Mouse (Mus musculus) midbrain, embryonic 14.5 days (tissue): ENCODE data around the gene Jazf1. TPM values are rescaled to one million over a fixed set of nuclear protein-coding genes. Genes with fewer than 3 reads are reported as not detected.

Experiments
- ATAC-seq: fragments of 200-750 bp; cut with Nextera tagmentation; 2 replicates; pipeline ENCODE4 v1.8.0; 2017; ENCODE audit warnings: moderate number of reproducible peaks, moderate library complexity; ENCODE audit not compliant: low FRiP score, low TSS enrichment
- DNase-seq: peaks from one replicate; pipeline ENCODE4 v3.0.0-alpha.2; 2015
- H3K27ac ChIP-seq: fragments of 300-500 bp; sonication (generic); replicated peaks from 2 replicates; pipeline ENCODE4 v1.5.1; 2014; ENCODE audit warnings: mild to moderate bottlenecking, low read depth, low read length, moderate library complexity
- H3K27me3 ChIP-seq: fragments of 300-500 bp; sonication (generic); 2 replicates; pipeline ENCODE4 v1.6.1; 2014; ENCODE audit warnings: low read length, control low read depth, mixed read lengths; ENCODE audit not compliant: control insufficient read depth, insufficient read depth
- H3K36me3 ChIP-seq: fragments of 300-500 bp; sonication (generic); 2 replicates; pipeline ENCODE4 v1.6.1; 2014; ENCODE audit warnings: low read length, control low read depth; ENCODE audit not compliant: control insufficient read depth, insufficient read depth
- H3K4me1 ChIP-seq: fragments of 300-500 bp; sonication (generic); 2 replicates; pipeline ENCODE4 v1.6.1; 2014; ENCODE audit warnings: mild to moderate bottlenecking, antibody characterized with exemption, low read length, control low read depth; ENCODE audit not compliant: control insufficient read depth, insufficient read depth
- H3K4me2 ChIP-seq: fragments of 300-500 bp; sonication (generic); 2 replicates; pipeline ENCODE4 v1.6.1; 2014; ENCODE audit warnings: mild to moderate bottlenecking, low read length, moderate library complexity
- H3K4me3 ChIP-seq: fragments of 300-500 bp; sonication (generic); replicated peaks from 2 replicates; pipeline ENCODE4 v1.5.1; 2014; ENCODE audit warnings: low read depth, low read length
- H3K9ac ChIP-seq: fragments of 300-500 bp; sonication (generic); replicated peaks from 2 replicates; pipeline ENCODE4 v1.6.1; 2014; ENCODE audit warnings: mild to moderate bottlenecking, low read length, moderate library complexity
- H3K9me3 ChIP-seq: fragments of 300-500 bp; sonication (generic); 2 replicates; pipeline ENCODE4 v1.6.1; 2016; ENCODE audit warnings: low read length, control low read depth, mixed read lengths; ENCODE audit not compliant: control insufficient read depth
- WGBS: fragments of 180-500 bp; shearing (Covaris S2); extraction: QIAGEN DNeasy Blood & Tissue Kit; methylation state at CpG from one replicate; pipeline ENCODE4 v1.1.7; 2014; 5-methylcytosine and 5-hydroxymethylcytosine counted together
- polyA plus RNA-seq: library from polyadenylated mRNA; unstranded; fragments of >200 nt; fragmentation: Nextera tagmentation; extraction: Ambion mirVana; gene quantifications from 2 replicates; pipeline ENCODE4 v1.2.1, GENCODE M21; 2014

Jazf1 gene
- polyA plus RNA-seq, 1 experiment from 2014 or later: 39.6 TPM

DNA sequence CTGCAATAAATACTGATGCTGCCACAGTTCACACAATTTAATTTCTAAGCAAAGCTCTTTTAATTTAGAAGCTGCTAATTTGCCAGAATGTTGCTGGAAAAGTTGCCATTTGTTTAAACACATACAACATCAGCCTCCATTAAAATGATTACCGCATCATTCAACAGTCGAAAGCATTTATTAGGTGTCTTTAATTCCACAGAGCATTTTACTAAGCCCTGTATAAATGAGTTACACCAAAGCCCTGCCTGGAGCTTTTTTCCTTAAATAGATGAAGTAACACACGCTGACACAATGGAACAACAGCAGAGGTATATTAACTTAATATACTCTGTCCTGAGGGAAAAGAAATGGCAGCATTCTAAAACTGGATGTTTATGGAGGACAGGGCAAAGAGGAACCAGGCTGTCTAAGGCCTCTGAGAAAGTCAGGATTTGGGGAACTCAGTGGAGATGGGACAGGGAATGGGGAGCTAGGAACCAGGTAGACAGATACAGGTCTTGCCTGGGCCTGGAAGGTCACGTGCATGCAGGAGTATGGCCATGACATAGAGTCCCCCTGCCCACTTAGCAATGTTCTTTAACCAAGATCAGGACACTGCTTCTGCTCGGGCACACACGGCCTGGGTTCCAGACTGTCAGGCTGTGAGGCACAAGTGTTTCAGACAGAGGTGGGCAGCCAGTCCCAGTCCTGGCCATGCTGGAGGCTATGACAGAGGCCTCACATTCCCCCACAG is 80.4 kb downstream of the Jazf1 start:
- Histone ChIP-seq H3K4me2 (no peak overlapping the region), H3K27ac (no peak overlapping the region), H3K9me3 (no peaks in the 10 kb centered on the region), H3K27me3 (no peaks in the 10 kb centered on the region), H3K36me3 (no peaks in the 10 kb centered on the region), H3K4me1 (no peaks in the 10 kb centered on the region), H3K9ac (no peak overlapping the region), H3K4me3 (no peak overlapping the region)
- ATAC-seq (no peak), DNase-seq (no peak)
- WGBS: 81% methylated on average over 6 of the region's 6 CpGs

GRCm38 (mm10) chr6:52987391-52987790 is 81.0 kb downstream of the Jazf1 start:
- Histone ChIP-seq H3K27ac (no peak overlapping the region), H3K4me1 (no peaks in the 10 kb centered on the region), H3K36me3 (no peaks in the 10 kb centered on the region), H3K27me3 (no peaks in the 10 kb centered on the region), H3K4me2 (no peak overlapping the region), H3K9me3 (no peaks in the 10 kb centered on the region), H3K9ac (no peak overlapping the region), H3K4me3 (no peak overlapping the region)
- DNase-seq: peak; percentile 76
- WGBS: 59% methylated on average over 4 of the region's 4 CpGs
- ATAC-seq: no peak

- Histone ChIP-seq H3K9me3 (no peaks in the 10 kb centered on the region), H3K4me1 (no peaks in the 10 kb centered on the region), H3K9ac (no peak overlapping the region), H3K4me2 (no peak overlapping the region), H3K36me3 (no peaks in the 10 kb centered on the region), H3K4me3 (no peak overlapping the region), H3K27me3 (no peaks in the 10 kb centered on the region), H3K27ac (no peak overlapping the region)
- no peak for DNase-seq
- ATAC-seq: no peak
- WGBS: 88% methylated on average over 6 of the region's 6 CpGs
Observed at GRCm38 (mm10) chr6:52982175-52982574, 86.3 kb downstream of the Jazf1 start.

GRCm38 (mm10) chr6:52979503-52979902 is 88.9 kb downstream of the Jazf1 start:
- H3K9ac ChIP-seq: no peak overlapping the region
- H3K27ac ChIP-seq: no peak overlapping the region
- H3K4me3 ChIP-seq: no peak overlapping the region
- ATAC-seq: no peak
- H3K36me3 ChIP-seq: no peaks in the 10 kb centered on the region
- no peaks in the 10 kb centered on the region for H3K4me1 ChIP-seq
- H3K27me3 ChIP-seq: no peaks in the 10 kb centered on the region
- WGBS: 95% methylated on average over 6 of the region's 6 CpGs
- DNase-seq: no peak
- no peak overlapping the region for H3K4me2 ChIP-seq
- no peaks in the 10 kb centered on the region for H3K9me3 ChIP-seq

DNA sequence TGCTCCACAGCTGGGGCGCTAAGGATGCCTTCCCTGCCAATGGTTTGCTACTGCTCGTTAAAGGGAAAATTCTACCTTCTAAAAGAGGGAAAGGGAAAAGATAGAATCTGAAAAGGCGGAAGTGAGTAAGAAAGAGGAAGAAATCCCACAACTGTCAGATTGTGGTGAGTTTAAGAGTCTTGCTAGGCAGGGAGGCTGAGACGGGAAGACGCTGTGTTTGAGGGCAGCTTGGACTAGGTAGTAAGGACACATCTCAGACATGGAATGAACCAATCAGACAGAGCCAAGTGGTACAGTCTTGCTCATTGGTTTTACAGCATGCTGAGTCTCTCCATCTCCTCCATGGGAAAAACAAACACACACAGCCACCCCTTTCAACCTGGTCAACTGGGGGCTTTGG is 95.1 kb downstream of the Jazf1 start:
- DNase-seq (no peak), ATAC-seq (no peak)
- no peak overlapping the region for H3K4me2 ChIP-seq
- no peak overlapping the region for H3K27ac ChIP-seq
- 88% methylated on average over 5 of the region's 5 CpGs for WGBS
- no peaks in the 10 kb centered on the region for H3K36me3 ChIP-seq
- no peak overlapping the region for H3K9ac ChIP-seq
- H3K4me1 ChIP-seq: no peaks in the 10 kb centered on the region
- no peaks in the 10 kb centered on the region for H3K27me3 ChIP-seq
- no peak overlapping the region for H3K4me3 ChIP-seq
- no peaks in the 10 kb centered on the region for H3K9me3 ChIP-seq

GRCm38 (mm10) chr6:52972138-52972537 is 96.3 kb downstream of the Jazf1 start:
- Histone ChIP-seq H3K9me3 (no peaks in the 10 kb centered on the region), H3K4me2 (no peak overlapping the region), H3K36me3 (no peaks in the 10 kb centered on the region), H3K4me3 (no peak overlapping the region), H3K27ac (no peak overlapping the region), H3K27me3 (no peaks in the 10 kb centered on the region), H3K4me1 (no peaks in the 10 kb centered on the region), H3K9ac (no peak overlapping the region)
- WGBS: 80% methylated on average over 7 of the region's 7 CpGs
- ATAC-seq (no peak), DNase-seq (no peak)

- Histone ChIP-seq H3K9ac (no peak overlapping the region), H3K4me1 (no peaks in the 10 kb centered on the region), H3K9me3 (no peaks in the 10 kb centered on the region), H3K27me3 (no peaks in the 10 kb centered on the region), H3K36me3 (no peaks in the 10 kb centered on the region), H3K27ac (no peak overlapping the region), H3K4me3 (no peak overlapping the region), H3K4me2 (no peak overlapping the region)
- no peak for ATAC-seq
- peak; percentile 86 for DNase-seq
- WGBS: 96% methylated on average over 2 of the region's 2 CpGs
Observed at GRCm38 (mm10) chr6:52969717-52970261, 98.6 kb downstream of the Jazf1 start.

GRCm38 (mm10) chr6:52968346-52968891 is 100.0 kb downstream of the Jazf1 start:
- Histone ChIP-seq H3K27ac (no peak overlapping the region), H3K4me3 (no peak overlapping the region), H3K4me1 (peaks cover 3% of the 10 kb centered on the region; the same call in 1 of the 2 replicates), H3K27me3 (no peaks in the 10 kb centered on the region), H3K9ac (no peak overlapping the region), H3K4me2 (no peak overlapping the region), H3K9me3 (no peaks in the 10 kb centered on the region), H3K36me3 (no peaks in the 10 kb centered on the region)
- 75% methylated on average over 12 of the region's 12 CpGs for WGBS
- ATAC-seq (no peak), DNase-seq (no peak)
